Mouse (Mus musculus) lung, postnatal 36 days (tissue): ENCODE results near the gene Arl16.
A peak's percentile ranks its signal among the peaks of the same experiment; 100 is the strongest.
"Not testable (repeated sequence)": the region's sequence is repeated elsewhere in the genome, so short reads cannot be mapped to it uniquely, and the experiment has no call there.

Experiments used
- DNase-seq: peaks from one replicate; pipeline ENCODE4 v3.0.0; 2022; ENCODE audit warnings: mixed read lengths

The Arl16 gene

GRCm38 (mm10) chr11:120467051-120467735 lies at the start of gene Arl16:
Gene Arl16 (minus strand): TSS chr11:120467607.
- peak; percentile 96 for DNase-seq

DNA sequence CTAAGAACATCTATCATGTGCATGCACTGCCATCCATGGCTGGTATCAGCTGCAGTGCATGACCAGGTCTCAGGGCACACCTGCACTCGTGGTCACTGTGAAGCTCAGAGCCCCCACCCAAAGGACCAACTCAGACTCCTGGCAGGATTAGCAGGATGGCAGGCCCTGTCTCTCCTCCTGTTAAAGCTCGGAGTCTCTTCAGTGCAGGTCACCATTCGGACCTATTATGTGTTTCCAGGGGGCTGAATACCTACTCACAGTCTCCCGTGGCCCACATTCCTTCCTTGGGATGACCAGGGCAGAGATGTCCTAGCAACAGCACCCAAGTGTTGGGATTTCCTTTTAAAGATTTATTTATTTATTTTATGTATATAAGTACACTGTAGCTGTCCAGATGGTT lies 49.7 kb upstream of the Arl16 start:
- DNase-seq, result no peak

DNA sequence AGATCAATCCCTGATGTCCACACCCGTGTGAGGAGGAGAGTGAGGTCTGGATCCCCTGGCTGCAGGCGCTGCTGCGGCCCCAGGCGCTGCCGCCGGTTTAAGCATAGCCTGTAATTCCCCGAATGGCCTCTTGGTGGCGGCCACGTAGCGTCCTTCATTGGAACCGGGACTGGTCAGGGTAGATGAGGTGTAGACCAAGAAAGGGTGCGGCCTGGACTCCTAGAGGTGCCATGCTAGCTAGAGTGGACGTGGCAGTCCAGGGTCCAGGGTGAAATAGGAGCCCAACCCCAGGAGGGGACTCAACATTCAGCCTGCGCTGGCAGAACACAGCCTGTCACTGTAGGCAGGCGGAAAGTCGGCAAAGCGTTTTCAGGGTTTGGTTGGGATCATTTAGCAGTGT lies 48.2 kb upstream of the Arl16 start:
- peak; percentile 93 for DNase-seq

GRCm38 (mm10) chr11:120514262-120514661 lies 46.9 kb upstream of the Arl16 start:
- not testable (repeated sequence) for DNase-seq

DNA sequence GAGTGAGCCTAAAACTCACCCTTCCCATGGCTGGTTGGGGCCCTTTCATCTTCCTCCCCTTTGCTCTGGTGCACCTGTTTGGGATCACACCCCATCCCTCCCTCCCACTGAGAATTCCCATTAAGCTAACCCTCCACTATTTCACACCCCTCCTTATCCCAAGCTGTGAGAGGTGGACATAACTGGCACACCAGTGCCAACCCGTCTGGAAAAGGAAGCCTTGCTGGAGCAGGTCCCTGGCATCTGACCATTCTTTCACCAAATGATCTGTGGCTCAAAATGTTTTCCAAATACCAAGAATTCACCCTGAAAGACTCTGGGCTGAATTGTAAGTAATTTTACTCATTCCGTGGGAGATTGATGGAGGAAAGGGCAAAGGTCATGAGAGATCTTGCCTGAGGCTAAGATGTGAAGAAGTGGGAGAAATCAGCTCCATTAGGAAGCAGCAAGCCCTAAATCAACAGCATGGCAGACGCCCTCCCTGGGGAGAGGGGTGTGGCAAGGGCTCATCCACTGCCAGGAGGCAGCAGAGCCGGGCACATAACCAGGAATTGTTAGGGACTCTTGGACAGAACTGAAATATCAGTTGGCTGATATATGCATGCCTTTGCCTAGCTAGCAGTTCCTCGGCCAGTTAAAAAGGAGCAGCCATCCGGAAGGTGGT lies 45.5 kb upstream of the Arl16 start:
- no peak for DNase-seq

GRCm38 (mm10) chr11:120510375-120511030 lies 43.1 kb upstream of the Arl16 start:
- DNase-seq, result no peak

DNA sequence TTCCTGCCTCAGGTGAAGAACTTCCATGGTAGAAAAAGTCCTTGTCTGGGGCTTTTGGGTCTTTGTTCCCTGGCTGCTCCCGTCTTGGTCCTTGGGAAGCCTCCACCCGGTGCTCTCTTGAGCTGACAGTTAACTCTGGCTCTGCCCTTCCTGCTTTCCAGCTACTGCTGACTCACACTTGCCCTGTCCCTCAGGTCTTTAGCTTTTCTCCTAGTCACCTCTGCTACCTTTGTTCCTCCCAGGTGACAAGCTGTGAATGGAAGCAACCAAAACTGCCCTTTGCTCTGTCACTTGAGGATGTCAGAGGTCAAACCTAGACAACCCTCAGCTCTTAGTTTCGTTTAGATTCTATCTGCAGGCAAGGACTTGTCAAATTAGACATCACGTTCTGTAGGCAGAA lies 42.5 kb upstream of the Arl16 start:
- DNase-seq, result no peak

- DNase-seq, result no peak
These were observed 41.0 kb upstream of the Arl16 start for GRCm38 (mm10) chr11:120508290-120508870.

DNA sequence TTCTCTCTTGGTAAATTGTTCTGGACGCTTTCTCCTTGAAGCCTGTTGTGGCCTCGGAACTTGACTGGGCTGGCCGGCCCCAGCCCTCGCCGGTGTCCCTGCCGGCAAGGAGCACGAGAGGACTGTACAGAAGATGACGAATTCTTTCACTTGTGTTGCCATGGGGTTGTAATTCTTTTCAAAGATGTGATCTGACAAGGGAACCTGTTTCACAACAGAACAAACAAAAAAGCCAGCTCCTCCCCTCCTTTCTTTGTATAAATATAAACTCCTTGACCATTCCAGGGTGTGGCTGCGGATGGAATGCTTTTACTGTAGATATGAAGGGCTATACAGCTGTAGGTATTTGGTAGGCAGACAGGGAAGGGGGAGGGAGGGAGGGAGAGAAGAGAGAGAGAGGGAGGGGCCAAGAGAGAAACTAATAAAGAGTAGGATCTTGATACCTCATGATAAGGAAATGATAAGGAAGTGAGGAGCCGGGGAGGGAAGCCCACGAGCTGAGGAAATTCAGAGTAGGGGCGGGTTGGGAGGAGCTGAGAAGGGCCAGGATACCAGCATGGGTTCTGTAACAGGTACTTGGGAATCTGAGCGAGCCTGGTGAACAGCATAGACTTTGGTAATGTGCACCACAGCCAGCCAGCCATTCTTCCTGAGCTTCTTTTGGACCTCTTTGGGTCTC lies 40.3 kb upstream of the Arl16 start:
- DNase-seq, result peak; percentile 86

- DNase-seq, result peak; percentile 79
These were observed 39.5 kb upstream of the Arl16 start for GRCm38 (mm10) chr11:120506899-120507298.

DNA sequence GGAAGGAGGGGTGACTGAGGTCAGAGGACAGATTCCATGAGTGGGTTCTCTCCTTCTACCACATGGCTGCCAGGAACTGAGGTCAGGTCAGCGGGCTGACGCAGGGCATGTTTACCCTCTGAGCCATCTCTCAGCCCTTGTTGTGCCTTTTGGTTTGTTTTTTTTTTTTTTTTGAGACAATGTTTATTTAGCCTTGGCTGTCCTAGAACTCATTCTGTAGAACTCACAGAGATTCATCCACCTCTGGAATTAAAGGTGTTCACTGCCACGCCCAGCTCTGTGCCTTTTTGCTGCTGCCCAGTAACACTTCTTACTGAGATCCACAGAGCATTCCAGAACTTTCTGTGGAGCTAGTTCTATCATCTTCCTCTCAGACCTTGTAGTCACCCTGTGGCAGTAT lies 38.3 kb upstream of the Arl16 start:
- no peak for DNase-seq

GRCm38 (mm10) chr11:120501701-120502100 lies 34.3 kb upstream of the Arl16 start:
- DNase-seq, result no peak

DNA sequence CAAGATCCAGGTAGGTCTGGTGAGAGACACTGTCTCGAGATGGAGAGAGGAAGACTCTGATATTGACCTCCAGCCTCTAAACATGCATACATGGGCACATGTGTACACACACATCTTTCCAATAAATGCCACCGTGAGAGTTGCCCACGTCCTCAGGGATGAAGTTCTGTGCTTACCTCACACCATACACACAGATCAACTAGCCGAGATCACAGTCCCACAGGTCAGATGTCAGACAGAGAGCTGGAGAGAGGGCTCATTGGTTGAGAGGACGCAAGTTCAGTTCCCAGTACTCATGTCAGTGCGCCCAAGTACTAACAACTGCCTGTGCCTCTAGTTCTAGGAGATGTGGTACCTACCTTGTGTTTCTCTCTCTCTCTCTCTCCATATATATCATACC lies 33.6 kb upstream of the Arl16 start:
- DNase-seq, result no peak

DNA sequence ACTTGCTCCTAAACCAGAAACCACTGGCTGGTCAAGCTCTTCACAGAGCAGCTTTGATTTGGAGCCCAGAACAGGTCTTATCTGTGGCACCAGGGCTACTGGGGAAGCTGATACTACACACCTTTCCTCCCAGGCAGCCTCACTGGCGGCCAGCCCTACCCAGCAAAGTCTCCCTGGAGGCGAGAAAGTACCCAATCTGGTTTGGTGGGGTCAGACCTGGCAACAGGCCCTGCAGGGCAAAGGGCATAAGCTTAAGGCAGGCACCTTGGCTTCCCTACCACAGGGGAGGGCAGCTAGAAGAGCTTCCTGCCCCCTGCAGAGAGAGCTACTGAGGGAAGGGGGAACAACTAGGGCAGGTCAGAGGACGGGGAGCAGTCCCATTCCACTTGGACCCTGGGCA lies 33.0 kb upstream of the Arl16 start:
- DNase-seq, result peak; percentile 85

DNA sequence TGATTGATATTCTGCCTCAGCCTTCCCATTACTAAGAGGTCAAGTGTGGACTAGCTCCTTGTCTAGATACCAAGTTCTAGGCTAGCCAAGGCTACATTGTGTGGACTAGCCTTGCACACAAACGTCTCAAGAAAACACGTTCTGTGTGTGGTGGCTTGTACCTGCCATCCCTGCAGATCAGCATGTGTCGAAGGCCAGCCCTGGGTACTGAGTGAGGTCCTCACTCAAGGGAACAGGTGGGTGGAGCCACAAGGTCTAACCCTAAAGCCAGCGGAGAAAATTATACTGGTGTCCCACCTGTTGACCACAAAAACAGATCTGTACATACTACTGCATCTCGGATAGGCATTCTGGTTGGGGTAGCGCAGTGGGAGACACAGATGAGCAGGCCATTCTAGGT lies 32.5 kb upstream of the Arl16 start:
- DNase-seq, result no peak

DNA sequence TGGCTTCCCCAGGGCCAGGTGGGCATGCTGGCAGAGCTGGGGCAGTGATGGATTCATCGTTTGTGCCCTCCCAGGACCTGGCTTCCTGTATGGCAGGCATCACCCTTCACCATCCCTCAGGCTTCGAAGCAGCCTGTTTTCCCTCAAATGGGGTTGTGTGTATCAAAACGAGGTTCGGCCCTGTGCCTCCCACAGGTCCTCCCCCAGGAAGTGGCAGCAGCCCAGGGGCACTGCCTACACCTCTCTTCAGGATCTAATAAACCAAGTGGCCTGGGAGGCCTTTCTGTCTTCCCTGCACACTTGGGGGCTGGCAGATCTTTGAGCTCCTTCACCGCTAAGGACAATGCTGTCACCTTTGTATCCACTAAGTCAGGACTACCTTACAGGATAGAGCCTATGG lies 31.5 kb upstream of the Arl16 start:
- no peak for DNase-seq

GRCm38 (mm10) chr11:120498226-120498625 lies 30.8 kb upstream of the Arl16 start:
- DNase-seq, result no peak

DNA sequence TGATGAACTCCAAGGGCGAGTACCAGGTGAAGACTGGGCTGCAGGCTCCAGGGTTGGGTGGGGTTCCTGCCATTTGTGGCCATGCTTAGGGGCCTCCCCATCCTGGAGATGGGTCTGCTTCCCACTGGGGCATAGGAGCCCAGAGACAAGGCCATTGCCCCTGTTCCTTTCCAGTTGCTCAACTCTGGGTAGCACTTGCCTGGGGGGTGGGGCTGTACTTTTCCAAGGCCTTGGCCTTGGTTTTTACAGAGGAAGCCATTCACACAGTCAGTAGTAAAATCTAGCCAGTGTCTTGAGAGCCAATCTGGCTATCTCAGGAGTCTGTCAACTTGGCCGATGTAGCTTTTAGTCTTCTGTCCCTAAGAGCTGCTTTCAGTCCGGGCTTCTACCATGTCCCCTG lies 30.0 kb upstream of the Arl16 start:
- DNase-seq, result no peak

DNA sequence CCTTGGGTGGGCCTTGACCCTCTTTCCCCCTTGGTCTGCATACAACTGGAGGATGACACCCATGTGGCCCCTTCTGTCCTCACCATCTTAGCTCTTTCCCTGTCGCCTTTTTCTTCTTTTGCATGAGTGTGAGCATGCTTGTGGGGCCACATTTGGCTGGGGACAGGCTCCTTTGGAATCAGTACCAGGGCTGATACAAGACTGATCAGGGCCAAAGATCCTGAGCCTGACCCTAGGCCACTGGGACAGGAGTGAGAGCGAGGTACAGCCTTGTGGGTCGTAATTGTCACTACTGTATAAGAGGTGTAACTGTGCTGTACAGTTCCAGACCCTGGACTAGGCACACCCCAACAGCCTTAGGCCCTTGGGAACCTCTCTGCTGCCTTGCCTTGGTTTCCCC lies 26.5 kb upstream of the Arl16 start:
- DNase-seq, result no peak

GRCm38 (mm10) chr11:120493351-120493750 lies 25.9 kb upstream of the Arl16 start:
- no peak for DNase-seq

DNA sequence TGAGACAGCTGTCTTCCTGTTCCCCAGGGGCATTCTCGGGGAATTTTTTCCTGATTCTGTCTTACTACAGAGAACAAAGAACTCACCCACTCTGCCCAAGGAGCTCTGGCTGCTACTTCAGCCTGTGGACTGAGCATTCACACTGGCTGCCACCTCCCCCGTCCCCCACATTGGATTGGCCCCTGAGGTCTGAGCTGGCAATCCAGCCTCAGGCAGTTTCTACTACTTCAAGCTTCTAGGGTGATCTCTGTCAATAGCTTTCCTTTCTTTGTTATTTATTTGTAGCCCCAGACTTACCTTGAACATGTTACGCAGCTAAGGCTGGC lies 25.4 kb upstream of the Arl16 start:
- DNase-seq, result no peak

DNA sequence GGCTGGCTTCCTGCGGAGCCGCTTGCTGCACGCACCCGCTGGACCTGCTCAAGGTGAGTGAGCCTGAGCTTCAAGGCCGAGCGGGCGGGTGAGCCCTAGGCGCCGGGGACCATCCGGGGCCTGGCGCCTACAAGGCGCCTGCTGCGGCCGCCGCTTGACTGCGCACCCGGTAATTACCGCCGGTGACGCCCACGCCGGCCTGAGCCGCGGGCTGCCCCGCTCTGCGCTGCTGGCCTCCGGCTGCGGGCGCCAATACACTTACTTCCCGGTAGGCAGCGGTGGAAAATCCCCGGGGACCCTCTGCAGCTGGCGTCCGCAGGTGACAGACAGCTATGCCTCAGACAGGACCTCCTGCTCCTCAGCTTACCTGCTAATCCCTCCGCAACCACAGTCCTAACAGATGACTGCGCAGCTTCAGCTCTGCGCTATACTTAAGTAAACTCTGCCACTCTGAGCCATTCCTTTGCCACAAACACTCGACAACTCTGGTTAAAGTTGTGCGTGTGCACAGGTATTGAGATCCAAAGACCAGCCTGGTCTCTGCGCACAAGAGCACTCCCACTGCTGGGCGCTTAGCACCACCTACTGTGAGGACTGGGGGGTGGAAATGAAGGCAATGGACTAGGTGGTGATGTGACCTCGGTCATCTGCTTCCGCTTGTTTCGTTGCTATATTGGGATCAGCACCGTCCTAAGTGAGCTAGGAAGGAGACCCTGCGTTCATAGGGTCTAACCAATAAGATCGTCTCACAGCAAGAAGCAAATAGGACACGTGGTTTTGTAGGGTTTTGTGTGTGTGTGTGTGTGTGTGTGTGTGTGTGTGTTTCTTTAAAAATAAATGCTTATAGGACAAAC lies 24.8 kb upstream of the Arl16 start:
- DNase-seq, result peak; percentile 58
